Mouse (Mus musculus) spleen, adult 2 months (tissue): ENCODE measurements around the gene Mmp9.

Experiments
- CTCF ChIP-seq: fragments of 200-500 bp; IDR thresholded peaks from 2 replicates; pipeline ENCODE4 v1.5.1; 2011; ENCODE audit warnings: mild to moderate bottlenecking, inconsistent platforms; ENCODE audit not compliant: insufficient read depth, insufficient read length, insufficient replicate concordance; ENCODE audit errors: extremely low read depth
- POLR2A ChIP-seq: fragments of 200-500 bp; IDR thresholded peaks from 2 replicates; pipeline ENCODE4 v1.6.1; 2011; ENCODE audit warnings: low read depth, low read length, inconsistent platforms

GRCm38 (mm10) chr2:165004237-165004636 is 63.7 kb downstream of the Mmp9 start:
- TF ChIP-seq CTCF: no peak
- TF ChIP-seq POLR2A: no peak
